Mouse (Mus musculus): ENCODE data around the gene Zfp385a. TPM values are rescaled to one million over a fixed set of nuclear protein-coding genes. Genes with fewer than 3 reads are reported as not detected.
A peak's percentile ranks its signal among the peaks of the same experiment; 100 is the strongest.

Gene Zfp385a
- polyA plus RNA-seq, 1 experiment from 2014 or later: 22.1 TPM

GRCm38 (mm10) chr15:103308876-103309580, 30.9 kb downstream of the Zfp385a start:
- DNase-seq (ENCODE audit: low spot score): no peak
- Histone ChIP-seq H3K4me1 (peaks cover 60% of the 10 kb centered on the region), H3K36me3 (replicated peaks) (peaks cover under 1% of the 10 kb centered on the region; the same call in 1 of the 2 replicates), H3K9me3 (no peaks in the 10 kb centered on the region), H3K27ac (replicated peaks) (peak overlapping the region; percentile 63), H3K27me3 (replicated peaks; ENCODE audit: low read depth, poor library complexity, severe bottlenecking) (peaks cover 38% of the 10 kb centered on the region), H3K4me3 (peak overlapping the region; percentile 41)
- WGBS: 65% methylated on average over 26 of the region's 26 CpGs

- Histone ChIP-seq H3K4me1 (peaks cover 60% of the 10 kb centered on the region), H3K9me3 (no peaks in the 10 kb centered on the region), H3K4me3 (peak overlapping the region; percentile 41), H3K27me3 (replicated peaks; ENCODE audit: low read depth, poor library complexity, severe bottlenecking) (peaks cover 35% of the 10 kb centered on the region), H3K36me3 (replicated peaks) (no peaks in the 10 kb centered on the region), H3K27ac (replicated peaks) (peak overlapping the region; percentile 63)
- peak; percentile 52 for DNase-seq (ENCODE audit: low spot score)
- 45% methylated on average over 28 of the region's 28 CpGs for WGBS
Measured at GRCm38 (mm10) chr15:103308056-103308875, 31.6 kb downstream of the Zfp385a start.

- no peak overlapping the region; the same call in 1 of the 2 replicates for H3K4me3 ChIP-seq
- no peaks in the 10 kb centered on the region for H3K9me3 ChIP-seq
- peaks cover 31% of the 10 kb centered on the region for H3K27me3 ChIP-seq (replicated peaks; ENCODE audit: low read depth, poor library complexity, severe bottlenecking)
- WGBS: 2% methylated on average over 7 of the region's 7 CpGs
- peaks cover 66% of the 10 kb centered on the region for H3K4me1 ChIP-seq
- H3K27ac ChIP-seq (replicated peaks): peak overlapping the region; percentile 57
- H3K36me3 ChIP-seq (replicated peaks): no peaks in the 10 kb centered on the region
- DNase-seq (ENCODE audit: low spot score): peak; percentile 94
Measured at GRCm38 (mm10) chr15:103307125-103307524, 32.8 kb downstream of the Zfp385a start.

GRCm38 (mm10) chr15:103305792-103306645, 33.9 kb downstream of the Zfp385a start:
- peaks cover 77% of the 10 kb centered on the region for H3K4me1 ChIP-seq
- peaks cover 31% of the 10 kb centered on the region for H3K27me3 ChIP-seq (replicated peaks; ENCODE audit: low read depth, poor library complexity, severe bottlenecking)
- H3K4me3 ChIP-seq: peak overlapping the region; percentile 63
- no peaks in the 10 kb centered on the region for H3K9me3 ChIP-seq
- no peak for DNase-seq (ENCODE audit: low spot score)
- 31% methylated on average over 8 of the region's 8 CpGs for WGBS
- no peaks in the 10 kb centered on the region for H3K36me3 ChIP-seq (replicated peaks)
- H3K27ac ChIP-seq (replicated peaks): peak overlapping the region; percentile 96

- Histone ChIP-seq H3K27ac (replicated peaks) (peak overlapping the region; percentile 96), H3K27me3 (replicated peaks; ENCODE audit: low read depth, poor library complexity, severe bottlenecking) (peaks cover 28% of the 10 kb centered on the region), H3K4me3 (peak overlapping the region; percentile 63), H3K36me3 (replicated peaks) (no peaks in the 10 kb centered on the region), H3K4me1 (peaks cover 85% of the 10 kb centered on the region), H3K9me3 (no peaks in the 10 kb centered on the region)
- under 1% methylated on average over 71 of the region's 71 CpGs for WGBS
- peak; percentile 99 for DNase-seq (ENCODE audit: low spot score)
Measured at GRCm38 (mm10) chr15:103305070-103305678, 34.7 kb downstream of the Zfp385a start.

- peak overlapping the region; percentile 63 for H3K4me3 ChIP-seq
- peaks cover 91% of the 10 kb centered on the region for H3K4me1 ChIP-seq
- DNase-seq (ENCODE audit: low spot score): no peak
- H3K27ac ChIP-seq (replicated peaks): peak overlapping the region; percentile 96
- WGBS: under 1% methylated on average over 9 of the region's 9 CpGs
- H3K27me3 ChIP-seq (replicated peaks; ENCODE audit: low read depth, poor library complexity, severe bottlenecking): peaks cover 22% of the 10 kb centered on the region
- H3K9me3 ChIP-seq: no peaks in the 10 kb centered on the region
- H3K36me3 ChIP-seq (replicated peaks): peaks cover under 1% of the 10 kb centered on the region
Measured at GRCm38 (mm10) chr15:103304616-103304969, 35.3 kb downstream of the Zfp385a start.

GRCm38 (mm10) chr15:103303916-103304615, 35.8 kb downstream of the Zfp385a start:
- peak; percentile 55 for DNase-seq (ENCODE audit: low spot score)
- H3K4me3 ChIP-seq: peak overlapping the region; percentile 63
- H3K27ac ChIP-seq (replicated peaks): peak overlapping the region; percentile 96
- H3K36me3 ChIP-seq (replicated peaks): peaks cover 6% of the 10 kb centered on the region
- WGBS: 9% methylated on average over 8 of the region's 8 CpGs
- peaks cover 95% of the 10 kb centered on the region for H3K4me1 ChIP-seq
- H3K9me3 ChIP-seq: no peaks in the 10 kb centered on the region
- peaks cover 18% of the 10 kb centered on the region for H3K27me3 ChIP-seq (replicated peaks; ENCODE audit: low read depth, poor library complexity, severe bottlenecking)

GRCm38 (mm10) chr15:103302341-103303021, 37.4 kb downstream of the Zfp385a start:
- Histone ChIP-seq H3K27me3 (replicated peaks; ENCODE audit: low read depth, poor library complexity, severe bottlenecking) (peaks cover 5% of the 10 kb centered on the region; the same call in 1 of the 2 replicates), H3K4me1 (peaks cover 98% of the 10 kb centered on the region), H3K9me3 (no peaks in the 10 kb centered on the region), H3K4me3 (peak overlapping the region; percentile 45; the same call in 1 of the 2 replicates), H3K36me3 (replicated peaks) (peaks cover 22% of the 10 kb centered on the region), H3K27ac (replicated peaks) (peak overlapping the region; percentile 96)
- DNase-seq (ENCODE audit: low spot score): peak; percentile 64
- 25% methylated on average over 6 of the region's 6 CpGs for WGBS

- no peaks in the 10 kb centered on the region for H3K9me3 ChIP-seq
- 0 out of 2 replicates have a peak, but pooled peaks cover 4% of the 10 kb centered on the region for H3K27me3 ChIP-seq (replicated peaks; ENCODE audit: low read depth, poor library complexity, severe bottlenecking)
- peaks cover 29% of the 10 kb centered on the region for H3K36me3 ChIP-seq (replicated peaks)
- peak overlapping the region; percentile 96 for H3K27ac ChIP-seq (replicated peaks)
- peak; percentile 60 for DNase-seq (ENCODE audit: low spot score)
- peaks cover 99% of the 10 kb centered on the region for H3K4me1 ChIP-seq
- 19% methylated on average over 5 of the region's 5 CpGs for WGBS
- peak overlapping the region; percentile 45; the same call in 1 of the 2 replicates for H3K4me3 ChIP-seq
Measured at GRCm38 (mm10) chr15:103301547-103302340, 38.1 kb downstream of the Zfp385a start.

- Histone ChIP-seq H3K9me3 (no peaks in the 10 kb centered on the region), H3K27me3 (replicated peaks; ENCODE audit: low read depth, poor library complexity, severe bottlenecking) (0 out of 2 replicates have a peak, but pooled peaks cover 4% of the 10 kb centered on the region), H3K4me1 (peaks cover 99% of the 10 kb centered on the region), H3K36me3 (replicated peaks) (peaks cover 36% of the 10 kb centered on the region), H3K4me3 (peak overlapping the region; percentile 45), H3K27ac (replicated peaks) (peak overlapping the region; percentile 96)
- DNase-seq (ENCODE audit: low spot score): peak; percentile 82
- WGBS: 14% methylated on average over 2 of the region's 2 CpGs
Measured at GRCm38 (mm10) chr15:103301046-103301445, 38.8 kb downstream of the Zfp385a start.

Data from embryonic facial prominence, embryonic 10.5 days (tissue).